Mouse (Mus musculus): ENCODE measurements around the gene Syne2.

DNA sequence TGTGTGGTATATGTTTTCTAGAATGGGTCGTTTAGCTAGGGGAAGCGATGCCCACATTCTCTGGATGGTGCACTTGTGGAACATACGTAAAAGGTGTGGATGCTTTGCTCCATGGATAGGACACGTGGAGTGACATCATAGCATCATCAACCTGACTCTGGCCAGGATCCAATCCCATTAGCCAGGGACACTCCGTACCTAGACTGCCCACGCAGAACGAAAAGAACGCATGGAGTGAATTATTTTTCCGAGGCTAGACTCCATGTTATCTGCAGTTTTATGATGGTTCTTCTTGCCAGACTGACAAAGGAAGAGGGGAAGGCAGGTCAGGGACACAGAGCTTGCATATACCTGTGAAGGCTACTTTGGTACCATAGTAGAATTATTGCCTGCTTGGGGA is 37.7 kb downstream of the Syne2 start:
- TF ChIP-seq POLR2A (IDR thresholded peaks at IDR 0.05; ENCODE audit: borderline replicate concordance, low read depth, low read length) (no peak), CTCF (IDR thresholded peaks at IDR 0.05; ENCODE audit: low read depth, low read length) (no peak)
